Mouse (Mus musculus) subcutaneous adipose tissue, adult 2 months (tissue): ENCODE results near the gene Lama1. TPM values are rescaled to one million over a fixed set of nuclear protein-coding genes. Genes with fewer than 3 reads are reported as not detected.

Experiments used
- polyA plus RNA-seq: library from polyadenylated mRNA; depleted of rRNA; stranded (reverse); fragments of >200 nt; gene quantifications from 2 replicates; pipeline ENCODE4 v1.2.3, GENCODE M21; 2012; ENCODE audit warnings: low replicate concordance; rRNA removed

Gene Lama1
- 0.04 and 2.2 TPM in 2 replicates for polyA plus RNA-seq

DNA sequence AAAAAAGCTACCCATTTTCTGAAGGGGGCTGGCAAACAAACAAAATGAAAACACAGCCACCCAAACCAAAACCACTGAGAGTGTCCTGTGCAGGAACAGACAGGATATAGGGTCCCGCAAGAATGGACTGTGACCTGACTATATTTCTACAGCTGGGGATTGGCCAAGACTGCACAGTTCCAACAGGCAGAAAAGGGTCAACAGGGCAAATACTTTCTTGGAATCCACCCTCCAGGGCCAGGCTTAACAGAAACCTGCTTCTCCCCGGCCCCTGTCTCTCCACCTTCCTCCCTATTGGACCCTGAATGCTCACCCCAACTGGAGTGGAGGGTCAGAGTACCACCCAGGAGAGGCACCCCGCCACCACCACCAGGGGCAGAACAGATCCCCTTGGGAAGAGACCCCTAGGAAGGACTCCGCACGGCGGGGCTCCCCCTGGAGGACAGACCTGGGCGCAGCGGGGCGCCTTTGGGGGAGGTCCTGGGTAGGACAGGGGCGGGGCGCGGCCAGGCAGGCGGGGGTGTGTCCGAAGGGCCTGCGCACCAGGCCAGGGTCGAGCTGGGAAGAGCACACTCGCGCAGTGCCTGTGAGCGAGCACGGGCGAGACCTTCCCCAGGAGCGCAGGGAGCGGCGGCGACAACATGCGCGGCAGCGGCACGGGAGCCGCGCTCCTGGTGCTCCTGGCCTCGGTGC lies at the start of gene Lama1:
Gene Lama1, plus strand, starts transcription at position 566 of the 693 bp plus-strand sequence.

Other genes with a start within 250 kb of the Lama1 start
- gene Lrrc30, start 64.5 kb upstream of the Lama1 start, polyA plus RNA-seq: not detected in 2 replicates